Mouse (Mus musculus) heart, postnatal 0 days (tissue): ENCODE results near the gene 1700017B05Rik. TPM values are rescaled to one million over a fixed set of nuclear protein-coding genes. Genes with fewer than 3 reads are reported as not detected.
A peak's percentile ranks its signal among the peaks of the same experiment; 100 is the strongest.

Experiments used
- ATAC-seq: fragments of 200-750 bp; cut with Nextera tagmentation; 2 replicates; pipeline ENCODE4 v1.8.0; 2017; ENCODE audit warnings: low read depth, moderate number of reproducible peaks, moderate library complexity; ENCODE audit not compliant: insufficient read depth
- DNase-seq: peaks from one replicate; pipeline ENCODE4 v3.0.0-alpha.2; 2016; ENCODE audit warnings: low spot score
- H3K27ac ChIP-seq: fragments of 300-500 bp; sonication (generic); 2 replicates; pipeline ENCODE4 v1.5.1; 2014; ENCODE audit warnings: low read depth, mild to moderate bottlenecking
- H3K27me3 ChIP-seq: fragments of 300-500 bp; sonication (generic); 2 replicates; pipeline ENCODE4 v1.6.1; 2014; ENCODE audit warnings: low read length, mixed read lengths; ENCODE audit not compliant: control insufficient read depth, insufficient read depth
- H3K36me3 ChIP-seq: fragments of 300-500 bp; sonication (generic); replicated peaks from 2 replicates; pipeline ENCODE4 v1.6.1; 2014; ENCODE audit warnings: low read length, mixed read lengths; ENCODE audit not compliant: control insufficient read depth, insufficient read depth
- H3K4me1 ChIP-seq: fragments of 300-500 bp; sonication (generic); 2 replicates; pipeline ENCODE4 v1.6.1; 2014; ENCODE audit warnings: antibody characterized with exemption; ENCODE audit not compliant: control insufficient read depth, insufficient read depth
- H3K4me2 ChIP-seq: fragments of 300-500 bp; sonication (generic); 2 replicates; pipeline ENCODE4 v1.6.1; 2014; ENCODE audit warnings: low read depth, mild to moderate bottlenecking, low read length, moderate library complexity
- H3K4me3 ChIP-seq: fragments of 300-500 bp; sonication (generic); 2 replicates; pipeline ENCODE4 v1.5.1; 2014; ENCODE audit warnings: low read depth, low read length
- H3K9ac ChIP-seq: fragments of 300-500 bp; sonication (generic); replicated peaks from 2 replicates; pipeline ENCODE4 v1.6.1; 2014; ENCODE audit warnings: low read depth, low read length, mixed read lengths
- H3K9me3 ChIP-seq: fragments of 300-500 bp; sonication (generic); replicated peaks from 2 replicates; pipeline ENCODE4 v1.6.1; 2016; ENCODE audit warnings: low read length; ENCODE audit not compliant: control insufficient read depth
- CTCF ChIP-seq: IDR thresholded peaks from 2 replicates; pipeline ENCODE4 v1.5.1; 2016; ENCODE audit warnings: antibody characterized with exemption, control low read depth, low read depth
- EP300 ChIP-seq: IDR thresholded peaks from 2 replicates; pipeline ENCODE4 v1.6.1; 2016; ENCODE audit warnings: antibody characterized with exemption, low read depth
- WGBS: fragments of 180-500 bp; shearing (Covaris S2); extraction: QIAGEN DNeasy Blood & Tissue Kit; methylation state at CpG from one replicate; pipeline ENCODE4 v1.1.7; 2014; 5-methylcytosine and 5-hydroxymethylcytosine counted together
- polyA plus RNA-seq: library from polyadenylated mRNA; unstranded; fragments of >200 nt; fragmentation: Nextera tagmentation; extraction: Ambion mirVana; gene quantifications from 2 replicates; pipeline ENCODE4 v1.2.1, GENCODE M21; 2015
- total RNA-seq: library from RNA; depleted of rRNA; stranded (reverse); fragments of >200 nt; gene quantifications from 2 replicates; pipeline ENCODE4 v1.2.3, GENCODE M21; 2014; ENCODE audit warnings: low replicate concordance

1700017B05Rik gene
- total and polyA plus RNA-seq, 2 experiments from 2014 or later, result 6.2 to 11.0 TPM

DNA sequence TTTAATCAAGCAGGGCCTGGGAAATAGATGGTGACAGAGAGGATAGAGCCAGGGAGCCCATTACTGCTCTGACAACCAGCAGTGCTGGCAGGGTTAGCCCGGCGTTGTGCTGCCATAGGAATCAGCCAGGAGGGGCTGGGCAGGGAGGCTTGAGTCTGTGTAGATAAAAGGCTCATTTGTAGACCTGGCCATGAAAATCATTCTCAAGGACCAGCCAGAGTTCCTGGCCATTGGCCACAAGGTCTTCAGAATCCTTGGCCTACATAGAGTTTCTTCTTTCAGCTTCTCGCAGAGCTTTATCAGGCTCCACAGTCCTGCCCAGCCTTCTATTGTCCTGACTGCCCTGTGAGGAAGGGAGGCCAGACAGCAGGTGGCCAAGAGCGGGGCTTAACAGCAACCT is 17.0 kb upstream of the 1700017B05Rik start:
- H3K9me3 ChIP-seq, result no peaks in the 10 kb centered on the region
- ATAC-seq, result no peak
- no peak overlapping the region for H3K4me3 ChIP-seq
- H3K36me3 ChIP-seq, result no peaks in the 10 kb centered on the region
- H3K27ac ChIP-seq, result no peak overlapping the region
- no peaks in the 10 kb centered on the region for H3K27me3 ChIP-seq
- 59% methylated on average over 4 of the region's 4 CpGs for WGBS
- no peak for DNase-seq
- H3K4me2 ChIP-seq, result no peak overlapping the region
- H3K9ac ChIP-seq, result no peak overlapping the region
- H3K4me1 ChIP-seq, result 0 out of 2 replicates have a peak, but pooled peaks cover 4% of the 10 kb centered on the region
- TF ChIP-seq EP300, result no peak
- TF ChIP-seq CTCF, result no peak

DNA sequence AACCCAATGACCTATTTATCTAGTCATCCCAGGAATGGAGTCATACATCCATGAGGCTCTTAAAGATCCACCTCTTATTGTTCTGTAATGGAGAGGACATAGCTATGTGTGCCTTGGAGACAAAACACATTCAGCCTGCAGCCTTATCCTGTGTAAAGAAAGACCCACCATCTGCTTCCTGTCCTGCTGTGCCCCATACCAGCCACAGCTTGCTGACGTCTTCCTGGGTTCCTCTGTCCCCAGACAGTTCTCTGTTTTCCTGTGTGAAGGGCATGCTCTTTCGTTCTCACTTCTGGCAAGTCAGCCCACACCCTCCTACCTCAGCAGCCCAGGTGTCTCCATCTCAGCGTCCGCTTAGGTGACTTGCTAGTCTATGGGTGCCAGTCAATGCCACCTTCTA is 15.9 kb upstream of the 1700017B05Rik start:
- no peaks in the 10 kb centered on the region for H3K9me3 ChIP-seq
- H3K4me3 ChIP-seq, result no peak overlapping the region
- no peak overlapping the region for H3K9ac ChIP-seq
- H3K4me1 ChIP-seq, result 0 out of 2 replicates have a peak, but pooled peaks cover 4% of the 10 kb centered on the region
- H3K36me3 ChIP-seq, result no peaks in the 10 kb centered on the region
- 37% methylated on average over 4 of the region's 4 CpGs for WGBS
- TF ChIP-seq EP300 (no peak), CTCF (no peak)
- peak overlapping the region; percentile 28; the same call in 1 of the 2 replicates for H3K27ac ChIP-seq
- DNase-seq, result no peak
- no peak overlapping the region for H3K4me2 ChIP-seq
- H3K27me3 ChIP-seq, result no peaks in the 10 kb centered on the region
- peak; percentile 39; the same call in 1 of the 2 replicates for ATAC-seq

DNA sequence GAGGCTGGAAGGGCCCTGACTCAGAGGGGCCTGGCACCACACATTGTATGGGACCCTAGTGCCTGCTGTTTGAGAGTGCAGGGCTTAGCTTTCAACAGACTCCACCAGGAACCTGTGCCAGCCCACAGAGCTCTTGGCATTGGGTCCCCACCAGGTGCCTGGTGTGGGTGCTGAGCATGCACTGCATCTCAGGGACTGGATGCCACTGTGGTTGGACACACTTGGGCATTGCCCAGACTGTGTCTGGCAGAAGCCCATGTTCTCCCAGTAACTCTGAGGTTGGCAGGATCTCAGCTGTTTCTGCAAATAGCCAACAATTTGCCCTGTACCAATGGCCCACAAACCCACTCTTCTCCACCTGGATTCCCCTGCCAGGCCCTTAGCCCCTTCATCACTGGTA is 13.9 kb upstream of the 1700017B05Rik start:
- Histone ChIP-seq H3K27me3 (no peaks in the 10 kb centered on the region), H3K4me2 (no peak overlapping the region), H3K9me3 (no peaks in the 10 kb centered on the region), H3K4me3 (no peak overlapping the region), H3K4me1 (0 out of 2 replicates have a peak, but pooled peaks cover 8% of the 10 kb centered on the region), H3K9ac (no peak overlapping the region), H3K27ac (no peak overlapping the region), H3K36me3 (no peaks in the 10 kb centered on the region)
- no peak for TF ChIP-seq EP300
- no peak for TF ChIP-seq CTCF
- DNase-seq, result no peak
- ATAC-seq, result no peak

DNA sequence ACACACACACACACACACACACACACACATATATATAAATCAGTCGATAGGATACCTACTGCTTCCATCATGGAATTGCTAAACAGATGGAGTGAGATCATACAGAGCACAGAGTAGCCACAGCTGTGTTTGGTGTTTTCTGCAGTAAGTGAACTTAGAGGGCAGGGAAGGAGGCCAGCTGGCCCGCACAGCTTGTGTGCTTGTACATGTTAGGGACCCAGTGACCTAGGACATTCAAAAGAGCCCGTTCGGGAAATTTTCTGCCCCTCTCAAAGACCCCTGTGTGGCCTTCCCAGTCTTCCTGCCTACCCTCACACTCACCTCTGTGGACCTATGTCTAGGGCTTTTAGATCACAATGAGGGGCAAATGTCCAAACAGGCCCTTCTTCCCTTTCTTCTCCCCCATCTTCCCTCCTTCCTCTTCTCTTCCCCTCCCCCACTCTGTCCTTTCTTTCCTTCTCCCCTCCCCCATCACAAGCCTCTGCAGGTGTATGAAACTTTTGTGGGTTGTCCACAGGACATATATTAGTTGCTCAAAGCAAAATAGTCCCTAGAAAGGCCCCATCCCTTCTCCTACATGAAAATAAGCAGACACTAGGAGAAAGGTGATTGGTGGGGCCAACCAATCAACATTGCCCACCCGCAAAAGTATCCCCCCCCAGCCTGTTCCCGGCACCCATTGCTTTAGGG is 11.5 kb upstream of the 1700017B05Rik start:
- Histone ChIP-seq H3K4me1 (0 out of 2 replicates have a peak, but pooled peaks cover 4% of the 10 kb centered on the region), H3K4me2 (no peak overlapping the region), H3K36me3 (no peaks in the 10 kb centered on the region), H3K9me3 (no peaks in the 10 kb centered on the region), H3K27ac (no peak overlapping the region), H3K4me3 (no peak overlapping the region), H3K9ac (no peak overlapping the region), H3K27me3 (no peaks in the 10 kb centered on the region)
- no peak for ATAC-seq
- TF ChIP-seq EP300, result no peak
- TF ChIP-seq CTCF, result no peak
- 47% methylated on average over 6 of the region's 6 CpGs for WGBS
- no peak for DNase-seq

DNA sequence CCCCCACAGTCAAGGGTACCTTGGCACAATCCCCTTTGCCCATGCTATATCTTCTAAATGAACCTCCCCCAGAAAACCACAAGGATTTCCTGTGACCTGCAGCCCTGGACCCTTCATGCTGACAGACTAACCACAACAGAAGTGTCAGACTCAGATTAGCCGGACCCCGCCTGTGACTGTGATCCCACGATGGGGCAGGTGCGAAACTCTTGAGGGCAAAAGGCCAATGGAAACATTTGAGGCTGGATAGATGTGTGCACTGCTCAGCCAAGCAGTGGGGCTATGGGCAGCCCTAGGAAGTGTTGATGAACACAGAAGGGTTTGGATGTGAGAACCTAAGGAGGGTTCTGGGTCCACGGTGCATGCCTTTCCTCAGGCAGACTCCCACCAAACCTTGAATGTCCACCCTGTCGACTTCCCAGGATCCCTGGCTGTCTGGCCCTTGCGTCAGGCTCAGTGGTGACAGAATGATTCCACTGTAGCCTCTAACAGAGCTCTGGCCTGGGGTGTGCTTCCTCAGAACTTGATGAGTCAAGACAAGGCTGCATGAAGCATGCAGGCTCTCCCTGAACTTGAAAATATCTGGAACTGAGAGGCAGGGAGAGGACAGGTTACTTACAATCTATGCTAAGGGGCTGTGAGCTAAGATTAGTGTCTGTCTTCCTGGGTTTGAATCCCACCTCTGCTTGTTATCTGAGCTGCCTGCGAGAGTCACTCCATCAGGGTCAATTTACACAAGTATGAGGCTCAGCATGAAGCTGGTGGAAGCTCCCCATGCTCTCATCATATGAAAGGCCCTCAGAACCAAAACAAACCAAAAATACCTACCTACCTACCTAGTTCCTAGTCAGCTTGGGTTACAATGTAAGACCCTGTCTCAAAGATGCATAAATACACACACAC is 10.7 kb upstream of the 1700017B05Rik start:
- 0 out of 2 replicates have a peak, but pooled peaks cover 4% of the 10 kb centered on the region for H3K4me1 ChIP-seq

More for the DNA sequence above, 10.7 kb upstream of the 1700017B05Rik start:
- ATAC-seq, result no peak
- no peak for DNase-seq
- WGBS, result 41% methylated on average over 8 of the region's 8 CpGs
- TF ChIP-seq EP300 (no peak), CTCF (no peak)
- Histone ChIP-seq H3K36me3 (no peaks in the 10 kb centered on the region), H3K9ac (no peak overlapping the region), H3K27me3 (no peaks in the 10 kb centered on the region), H3K9me3 (no peaks in the 10 kb centered on the region), H3K4me3 (no peak overlapping the region), H3K4me2 (no peak overlapping the region), H3K27ac (no peak overlapping the region)
